Mouse (Mus musculus): ENCODE data around the gene Cnbd2.

Cnbd2 gene

DNA sequence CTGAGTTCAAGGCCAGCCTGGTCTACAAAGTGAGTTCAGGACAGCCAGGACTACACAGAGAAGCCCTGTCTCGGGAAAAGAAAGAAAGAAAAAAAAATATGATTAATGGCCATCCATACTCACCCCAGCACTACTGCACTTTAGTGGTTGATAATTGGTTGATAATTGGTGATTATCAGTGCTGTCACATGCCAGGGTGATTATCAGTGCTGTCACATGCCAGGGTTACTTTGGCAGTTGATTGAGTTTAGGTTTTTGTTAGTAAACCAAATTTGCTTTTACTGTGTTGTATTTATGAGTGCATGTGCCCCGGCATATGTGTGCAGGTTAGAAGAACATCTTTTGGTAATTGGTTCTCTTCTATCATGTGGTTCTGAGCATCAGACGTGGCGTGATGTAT, 10.0 kb upstream of the Cnbd2 start:
- TF ChIP-seq GATA4 (IDR thresholded peaks at IDR 0.05; ENCODE audit: insufficient replicate concordance, low read length) = no peak

DNA sequence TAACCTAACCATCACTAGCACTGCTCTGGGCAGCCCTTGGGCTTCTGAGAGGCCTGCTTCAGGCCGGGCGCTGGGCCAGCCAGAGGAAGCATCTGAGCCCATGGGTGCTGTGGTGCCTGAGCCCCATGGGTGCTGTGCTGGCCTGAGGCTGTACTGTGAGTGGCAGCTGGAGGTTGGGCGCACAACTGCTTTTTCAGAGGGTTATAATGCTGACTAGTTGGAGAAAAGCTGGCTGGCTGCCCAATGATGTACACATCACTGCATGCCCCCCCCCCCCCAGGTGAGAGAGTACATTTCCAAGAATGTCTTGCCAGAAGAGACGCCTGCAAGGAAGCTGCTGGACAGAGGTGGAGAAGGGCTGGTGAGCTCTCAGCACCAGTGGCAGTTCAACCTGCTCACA, 7.7 kb upstream of the Cnbd2 start:
- TF ChIP-seq GATA4 (IDR thresholded peaks at IDR 0.05; ENCODE audit: insufficient replicate concordance, low read length) = no peak

DNA sequence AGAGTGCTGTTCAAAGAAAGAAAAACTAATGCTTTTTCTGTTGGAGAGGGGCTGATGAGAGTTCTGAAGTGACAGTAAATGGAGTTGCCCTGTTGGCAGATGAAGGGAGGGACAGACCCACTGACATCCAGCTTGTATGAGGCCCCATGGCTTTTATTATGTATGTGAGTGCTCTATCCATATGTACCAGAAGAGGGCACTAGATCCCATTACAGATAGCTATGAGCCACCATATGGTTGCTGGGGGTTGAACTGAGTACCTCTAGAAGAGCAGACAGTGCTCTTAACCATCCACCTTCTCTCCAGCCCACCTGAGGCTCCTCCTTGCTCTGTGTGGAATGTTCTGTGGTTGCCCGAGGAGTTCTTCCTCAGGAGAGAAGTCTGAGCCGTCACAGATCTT, 6.3 kb upstream of the Cnbd2 start:
- TF ChIP-seq GATA4 (IDR thresholded peaks at IDR 0.05; ENCODE audit: insufficient replicate concordance, low read length) = no peak

GRCm38 (mm10) chr2:156307261-156307660, 4.8 kb upstream of the Cnbd2 start:
- TF ChIP-seq GATA4 (IDR thresholded peaks at IDR 0.05; ENCODE audit: insufficient replicate concordance, low read length) = no peak

- no peak for TF ChIP-seq GATA4 (IDR thresholded peaks at IDR 0.05; ENCODE audit: insufficient replicate concordance, low read length)
Measured at GRCm38 (mm10) chr2:156309948-156310347, 2.2 kb upstream of the Cnbd2 start.

DNA sequence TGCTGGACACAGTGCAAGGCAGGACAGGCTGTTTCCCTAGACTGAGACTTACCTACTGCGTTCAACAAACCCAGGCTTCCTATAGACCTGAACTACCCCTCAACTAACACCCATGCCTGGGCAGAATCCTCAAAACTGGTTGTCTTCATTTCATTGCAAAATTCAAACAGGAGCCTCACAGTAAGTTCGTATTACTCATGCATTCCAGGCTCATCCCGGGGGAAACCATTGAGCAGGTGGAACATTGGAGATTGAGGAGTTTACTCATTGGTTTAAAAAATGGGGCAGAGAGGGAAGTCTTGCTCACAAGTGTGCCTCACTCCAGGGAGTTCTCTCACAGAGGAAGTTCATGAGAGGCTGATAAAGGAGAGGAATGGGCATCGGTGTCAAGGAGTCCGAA, 1.6 kb upstream of the Cnbd2 start:
- no peak for TF ChIP-seq GATA4 (IDR thresholded peaks at IDR 0.05; ENCODE audit: insufficient replicate concordance, low read length)

DNA sequence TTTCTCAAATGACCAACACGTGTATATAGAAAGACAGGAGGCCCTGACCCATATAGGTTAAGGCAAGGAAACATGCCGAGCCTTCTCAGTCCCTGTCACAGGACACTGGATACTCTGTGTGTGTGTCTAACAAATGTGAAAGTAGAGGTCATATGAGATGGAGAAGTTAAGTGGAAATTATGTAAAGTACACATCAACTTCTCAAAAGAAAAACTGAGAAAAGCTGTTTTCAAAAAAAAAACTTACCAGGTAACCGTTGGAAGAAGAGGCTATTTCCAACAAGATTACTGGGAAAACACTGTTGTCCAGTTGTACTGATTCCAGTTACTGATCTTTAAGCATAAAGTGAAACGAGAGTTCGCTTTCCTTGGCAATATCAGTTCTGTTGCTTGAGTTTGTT, 1.2 kb upstream of the Cnbd2 start:
- no peak for TF ChIP-seq GATA4 (IDR thresholded peaks at IDR 0.05; ENCODE audit: insufficient replicate concordance, low read length)

DNA sequence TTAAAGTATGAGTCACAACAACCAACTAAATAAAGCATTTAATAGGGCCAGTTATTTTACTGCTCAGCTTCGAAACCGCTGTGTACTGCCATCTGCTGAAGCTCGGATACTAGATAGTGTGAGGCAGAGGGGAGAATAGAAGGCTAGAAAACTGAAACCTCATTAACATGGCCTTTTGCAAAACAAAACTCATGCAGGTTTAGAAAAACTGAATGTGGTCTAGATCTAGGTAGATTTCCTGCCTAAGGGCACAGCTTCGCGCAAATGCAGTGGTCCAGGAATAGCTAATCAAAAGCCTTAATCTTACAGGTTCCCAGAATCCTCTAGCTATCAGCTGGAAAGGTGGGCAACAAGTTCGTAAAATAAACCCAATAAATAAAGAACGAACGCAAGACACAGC, 658 bp upstream of the Cnbd2 start:
- TF ChIP-seq GATA4 (IDR thresholded peaks at IDR 0.05; ENCODE audit: insufficient replicate concordance, low read length) = no peak

- TF ChIP-seq GATA4 (IDR thresholded peaks at IDR 0.05; ENCODE audit: insufficient replicate concordance, low read length) = peak; percentile 60; the same call in 1 of the 2 replicates
Measured at GRCm38 (mm10) chr2:156311841-156312291, 233 bp upstream of the Cnbd2 start.

GRCm38 (mm10) chr2:156313153-156313552, 1.1 kb downstream of the Cnbd2 start:
- no peak for TF ChIP-seq GATA4 (IDR thresholded peaks at IDR 0.05; ENCODE audit: insufficient replicate concordance, low read length)

DNA sequence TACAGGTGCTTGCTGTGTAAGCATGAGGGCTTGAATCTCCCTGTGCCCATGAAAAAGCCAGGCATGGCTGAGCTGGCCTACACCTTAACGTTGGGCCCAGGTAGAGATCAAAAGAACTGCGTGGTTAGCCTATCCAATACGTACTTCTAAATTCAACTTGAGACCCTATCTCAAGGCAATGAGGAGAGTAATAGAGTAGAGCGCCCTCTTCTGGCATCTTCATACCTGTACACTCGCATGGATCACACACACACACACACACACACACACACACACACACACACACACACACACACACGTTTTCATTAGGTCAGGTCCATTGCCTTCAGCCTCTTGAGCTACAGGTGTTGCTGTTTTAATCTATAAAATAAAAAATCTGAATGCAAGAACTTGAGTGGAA, 2.7 kb downstream of the Cnbd2 start:
- no peak for TF ChIP-seq GATA4 (IDR thresholded peaks at IDR 0.05; ENCODE audit: insufficient replicate concordance, low read length)

GRCm38 (mm10) chr2:156318491-156318890, 6.4 kb downstream of the Cnbd2 start:
- TF ChIP-seq GATA4 (IDR thresholded peaks at IDR 0.05; ENCODE audit: insufficient replicate concordance, low read length) = no peak

DNA sequence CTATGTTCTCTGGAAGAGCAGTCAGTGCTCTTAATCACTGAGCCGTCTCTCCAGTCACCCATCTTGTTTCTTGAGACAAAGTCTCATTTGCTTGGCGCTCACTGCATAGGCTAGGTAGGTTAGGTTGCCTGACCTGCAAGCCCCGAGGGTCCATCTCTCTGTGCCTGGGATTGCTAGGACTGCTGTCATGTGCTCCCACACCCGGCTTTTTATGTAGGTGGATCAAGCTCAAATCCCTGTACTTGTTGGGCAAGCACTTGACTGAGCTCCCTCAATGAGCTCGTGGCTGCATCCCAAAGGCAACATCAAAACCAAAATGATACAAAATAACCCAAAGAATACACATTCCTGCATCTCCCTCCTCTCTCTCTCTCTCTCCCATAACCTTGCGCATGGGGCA, 9.4 kb downstream of the Cnbd2 start:
- TF ChIP-seq GATA4 (IDR thresholded peaks at IDR 0.05; ENCODE audit: insufficient replicate concordance, low read length) = no peak

DNA sequence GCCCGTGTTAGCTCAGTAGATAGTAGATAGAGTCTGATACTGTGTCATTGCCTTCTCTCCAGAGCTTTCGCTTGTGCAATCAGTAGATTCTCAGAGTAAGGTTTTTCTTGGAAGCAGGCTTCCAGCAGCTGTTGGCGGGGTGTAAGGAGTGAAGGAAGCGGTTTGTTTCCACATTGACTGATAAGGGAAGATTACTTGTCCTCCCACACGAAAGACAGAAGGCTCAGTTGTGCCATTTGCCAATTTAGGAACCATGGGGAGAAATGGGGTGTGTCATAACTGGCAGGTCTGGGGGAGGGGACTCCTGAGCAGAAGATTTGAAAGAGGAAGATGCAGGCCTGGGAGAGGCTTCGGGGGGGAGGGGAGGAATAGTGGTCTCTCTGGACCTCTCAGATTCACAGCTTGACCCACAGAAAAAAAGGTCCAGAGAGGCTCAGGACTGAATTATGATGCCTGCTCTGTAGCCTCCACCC, 12.1 kb downstream of the Cnbd2 start:
- TF ChIP-seq GATA4 (IDR thresholded peaks at IDR 0.05; ENCODE audit: insufficient replicate concordance, low read length) = peak; percentile 80; the same call in 1 of the 2 replicates

DNA sequence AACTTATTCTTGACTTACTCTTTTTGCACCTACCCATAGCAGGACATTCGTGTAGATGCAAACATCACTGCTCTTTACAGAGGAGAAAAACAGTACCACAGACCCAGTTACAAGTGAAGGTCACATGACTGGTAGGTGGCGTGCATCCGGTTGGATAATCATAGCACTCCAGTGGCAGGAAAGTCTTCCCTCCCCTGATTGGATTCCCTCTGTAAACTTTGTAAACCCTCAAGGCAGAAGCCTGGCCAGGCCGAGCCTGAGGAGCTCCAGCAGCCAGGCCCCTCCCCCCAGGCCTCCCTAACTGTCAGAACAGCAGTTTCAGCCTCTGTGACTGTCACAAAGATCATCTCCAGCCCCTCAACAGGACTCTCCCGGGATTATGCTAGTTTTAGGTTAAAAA, 12.6 kb downstream of the Cnbd2 start:
- no peak; the same call in 1 of the 2 replicates for TF ChIP-seq GATA4 (IDR thresholded peaks at IDR 0.05; ENCODE audit: insufficient replicate concordance, low read length)

GRCm38 (mm10) chr2:156330681-156331080, 18.6 kb downstream of the Cnbd2 start:
- TF ChIP-seq GATA4 (IDR thresholded peaks at IDR 0.05; ENCODE audit: insufficient replicate concordance, low read length) = no peak

- TF ChIP-seq GATA4 (IDR thresholded peaks at IDR 0.05; ENCODE audit: insufficient replicate concordance, low read length) = no peak
Measured at GRCm38 (mm10) chr2:156331446-156331965, 19.4 kb downstream of the Cnbd2 start.
